ENCODE assay signal across 9 mouse cellular contexts in genomic region chr1:35759600-35759999, GRCm38 (mm10).
DNase-seq lines count a peak whose midpoint lies in the region; ATAC-seq and TF ChIP-seq lines count a peak whose summit lies in the region.
"Had no signal": no experiment of that assay in that cellular context is flagged by ENCODE, and none has a peak within 500 bp of the region (broad histone marks: within the 10 kb centered on the region; RNA-seq: fewer than 3 reads in every experiment).

No protein-coding gene starts in this region.

- no peak for TF ChIP-seq CTCF in embryonic fibroblast, embryonic 13.5 days (IDR thresholded peaks at IDR 0.05; ENCODE audit: borderline replicate concordance, insufficient read depth, low read length)
- TF ChIP-seq CTCF in kidney, adult 2 months (conservative IDR thresholded peaks at IDR 0.05; ENCODE audit: insufficient read depth, insufficient read length, low read depth, low read length) = no peak

- no peaks in the 10 kb centered on the region for H3K36me3 ChIP-seq in megakaryocyte, embryonic 14.5 days (replicated peaks; ENCODE audit: low read length)
- H3K36me3 ChIP-seq in midbrain, embryonic 13.5 days = no peaks in the 10 kb centered on the region
- no peaks in the 10 kb centered on the region for H3K36me3 ChIP-seq in kidney, adult 2 months (ENCODE audit: control insufficient read depth, insufficient read depth, low read length)
- H3K36me3 ChIP-seq: midbrain, embryonic 12.5 days had no signal

- 87% methylated on average over 4 of the region's 4 CpGs for WGBS in midbrain, embryonic 13.5 days
- WGBS in kidney, adult 2 months = 72% methylated on average over 4 of the region's 4 CpGs

- H3K9me3 ChIP-seq in megakaryocyte, embryonic 14.5 days = peaks cover 5% of the 10 kb centered on the region; the same call in 1 of the 2 replicates
- 0 out of 2 replicates have a peak, but pooled peaks cover 2% of the 10 kb centered on the region for H3K9me3 ChIP-seq in midbrain, embryonic 13.5 days
- H3K9me3 ChIP-seq: midbrain, embryonic 12.5 days had no signal

- peak overlapping the region; percentile 53 for H3K27ac ChIP-seq in embryonic fibroblast, embryonic 13.5 days (ENCODE audit: insufficient read depth, low read length)
- no peak overlapping the region for H3K27ac ChIP-seq in midbrain, embryonic 13.5 days
- H3K27ac ChIP-seq in kidney, adult 2 months (ENCODE audit: insufficient read depth, low read depth, low read length) = no peak overlapping the region
- H3K27ac ChIP-seq: midbrain, embryonic 12.5 days had no signal

- no peak for ATAC-seq in megakaryocyte, adult 5-6 weeks (ENCODE audit: poor library complexity, severe bottlenecking)
- ATAC-seq in midbrain, embryonic 13.5 days = no peak

- peak overlapping the region; percentile 12 for H3K4me3 ChIP-seq in megakaryocyte, embryonic 14.5 days (replicated peaks)
- no peak overlapping the region for H3K4me3 ChIP-seq in embryonic fibroblast, embryonic 13.5 days (ENCODE audit: insufficient read depth, low read length)
- H3K4me3 ChIP-seq in midbrain, embryonic 13.5 days (replicated peaks) = no peak overlapping the region
- H3K4me3 ChIP-seq in kidney, adult 2 months (ENCODE audit: insufficient read depth, low read depth, low read length) = no peak overlapping the region
- H3K4me3 ChIP-seq: midbrain, embryonic 12.5 days had no signal

- TF ChIP-seq POLR2A in embryonic fibroblast, embryonic 13.5 days (IDR thresholded peaks at IDR 0.05; ENCODE audit: low read depth, low read length) = no peak
- TF ChIP-seq POLR2A in kidney, adult 2 months (IDR thresholded peaks at IDR 0.05; ENCODE audit: low read depth, low read length) = no peak

- peak; percentile 84 for DNase-seq in layer of hippocampus, adult 9-11 months
- DNase-seq in cerebellum, adult 18-20 months = no peak
- DNase-seq in kidney, adult 2 months = no peak
- DNase-seq: cerebellum, postnatal 36 days had no signal

- H3K27me3 ChIP-seq in megakaryocyte, embryonic 14.5 days (replicated peaks) = peaks cover 3% of the 10 kb centered on the region
- no peaks in the 10 kb centered on the region for H3K27me3 ChIP-seq in midbrain, embryonic 13.5 days
- H3K27me3 ChIP-seq in kidney, adult 2 months (replicated peaks; ENCODE audit: control insufficient read depth, insufficient read depth, low read length) = no peaks in the 10 kb centered on the region
- H3K27me3 ChIP-seq: midbrain, embryonic 12.5 days had no signal

- no peak overlapping the region for H3K9ac ChIP-seq in midbrain, embryonic 13.5 days (replicated peaks)
- H3K9ac ChIP-seq: midbrain, embryonic 12.5 days had no signal

- peaks cover 4% of the 10 kb centered on the region; the same call in 1 of the 2 replicates for H3K4me1 ChIP-seq in megakaryocyte, embryonic 14.5 days
- peaks cover 8% of the 10 kb centered on the region for H3K4me1 ChIP-seq in embryonic fibroblast, embryonic 13.5 days (ENCODE audit: control insufficient read depth, insufficient read depth, low read length)
- no peaks in the 10 kb centered on the region for H3K4me1 ChIP-seq in midbrain, embryonic 13.5 days (replicated peaks)
- H3K4me1 ChIP-seq in kidney, adult 2 months (ENCODE audit: control insufficient read depth, insufficient read depth, low read length) = no peaks in the 10 kb centered on the region
- H3K4me1 ChIP-seq: midbrain, embryonic 12.5 days had no signal

- no peak overlapping the region for H3K4me2 ChIP-seq in midbrain, embryonic 13.5 days (replicated peaks)
- H3K4me2 ChIP-seq: midbrain, embryonic 12.5 days had no signal
